Comparison of ENCODE assay signal across 10 mouse cellular contexts in genomic region chr9:53786561-53787407, GRCm38 (mm10). TPM values are rescaled to one million over a fixed set of nuclear protein-coding genes. Genes with fewer than 3 reads are reported as not detected.
A peak's percentile ranks its signal among the peaks of the same experiment; 100 is the strongest.
DNase-seq lines count a peak whose midpoint lies in the region; ATAC-seq and TF ChIP-seq lines count a peak whose summit lies in the region.
"Had no signal": no experiment of that assay in that cellular context is flagged by ENCODE, and none has a peak within 500 bp of the region (broad histone marks: within the 10 kb centered on the region; RNA-seq: fewer than 3 reads in every experiment).

No protein-coding gene starts in this region.

- H3K27ac ChIP-seq in lung, postnatal 0 days (ENCODE audit: low read length), result no peak overlapping the region
- no peak overlapping the region for H3K27ac ChIP-seq in limb, embryonic 14.5 days (replicated peaks; ENCODE audit: low read depth, low read length)
- H3K27ac ChIP-seq in forebrain, embryonic 15.5 days (replicated peaks), result no peak overlapping the region

- no peaks in the 10 kb centered on the region for H3K27me3 ChIP-seq in lung, postnatal 0 days (replicated peaks; ENCODE audit: insufficient read depth, low read length)
- H3K27me3 ChIP-seq in limb, embryonic 14.5 days (ENCODE audit: control insufficient read depth, insufficient read depth, low read length), result no peaks in the 10 kb centered on the region
- no peaks in the 10 kb centered on the region for H3K27me3 ChIP-seq in forebrain, embryonic 15.5 days

- no peaks in the 10 kb centered on the region for H3K4me1 ChIP-seq in lung, postnatal 0 days (ENCODE audit: insufficient read depth, low read depth, low read length)
- no peaks in the 10 kb centered on the region for H3K4me1 ChIP-seq in lung, adult 2 months (ENCODE audit: control insufficient read depth, insufficient read depth, low read length)
- H3K4me1 ChIP-seq in limb, embryonic 14.5 days (ENCODE audit: control insufficient read depth, insufficient read depth, low read length), result peaks cover 6% of the 10 kb centered on the region; the same call in 1 of the 2 replicates
- no peaks in the 10 kb centered on the region for H3K4me1 ChIP-seq in forebrain, embryonic 15.5 days

- peak; percentile 24 for DNase-seq in lung, postnatal 0 days (ENCODE audit: low spot score)
- DNase-seq in lung, adult 2 months, result no peak
- peak; percentile 23 for DNase-seq in limb, embryonic 14.5 days (ENCODE audit: low spot score)
- DNase-seq in thymus, postnatal 36 days, result peak; percentile 34 to 38
- no peak for DNase-seq in frontal cortex, adult 2 months (ENCODE audit: extremely low spot score in 1 of 2, low spot score in 1 of 2)
- DNase-seq: cerebellum, adult 9-11 months; lung, adult 18-20 months had no signal

- WGBS in lung, postnatal 0 days, result 70% methylated on average over 16 of the region's 16 CpGs
- 59% methylated on average over 16 of the region's 16 CpGs for WGBS in lung, adult 2 months
- 36% methylated on average over 16 of the region's 16 CpGs for WGBS in limb, embryonic 14.5 days
- 83% methylated on average over 16 of the region's 16 CpGs for WGBS in forebrain, embryonic 15.5 days

- no peak for TF ChIP-seq EP300 in lung, postnatal 0 days (IDR thresholded peaks at IDR 0.05)

- no peak overlapping the region for H3K4me3 ChIP-seq in lung, postnatal 0 days (ENCODE audit: low read depth, low read length)
- H3K4me3 ChIP-seq in lung, adult 2 months (replicated peaks; ENCODE audit: extremely low read depth, low read depth, low read length), result no peak overlapping the region
- H3K4me3 ChIP-seq in limb, embryonic 14.5 days (replicated peaks; ENCODE audit: low read length), result no peak overlapping the region
- H3K4me3 ChIP-seq in forebrain, embryonic 15.5 days, result no peak overlapping the region

- H3K9me3 ChIP-seq in lung, postnatal 0 days (ENCODE audit: low read length), result no peaks in the 10 kb centered on the region
- no peaks in the 10 kb centered on the region for H3K9me3 ChIP-seq in limb, embryonic 14.5 days (ENCODE audit: control insufficient read depth, low read length)
- no peaks in the 10 kb centered on the region for H3K9me3 ChIP-seq in forebrain, embryonic 15.5 days

- TF ChIP-seq POLR2A in lung, adult 2 months (IDR thresholded peaks at IDR 0.05; ENCODE audit: borderline replicate concordance, extremely low read depth, low read depth, low read length), result no peak
- no peak for TF ChIP-seq POLR2A in limb, embryonic 14.5 days (IDR thresholded peaks at IDR 0.05; ENCODE audit: borderline replicate concordance, extremely low read depth, insufficient read depth, insufficient read length)

- TF ChIP-seq CTCF in lung, postnatal 0 days (IDR thresholded peaks at IDR 0.05), result no peak
- TF ChIP-seq CTCF in lung, adult 2 months (IDR thresholded peaks at IDR 0.05; ENCODE audit: insufficient read depth, low read length), result no peak

- H3K36me3 ChIP-seq in lung, postnatal 0 days (ENCODE audit: insufficient read depth, low read length), result no peaks in the 10 kb centered on the region
- no peaks in the 10 kb centered on the region for H3K36me3 ChIP-seq in limb, embryonic 14.5 days (ENCODE audit: control insufficient read depth, insufficient read depth, low read length)
- no peaks in the 10 kb centered on the region for H3K36me3 ChIP-seq in forebrain, embryonic 15.5 days

- no peak for ATAC-seq in lung, postnatal 0 days
- peak; percentile 69 for ATAC-seq in activated CD4-positive, CD25-positive, alpha-beta regulatory T cell, adult 4 months
- peak; percentile 53; the same call in 1 of the 2 replicates for ATAC-seq in limb, embryonic 14.5 days (ENCODE audit: low FRiP score, low read depth)
- ATAC-seq in forebrain, embryonic 15.5 days (replicated peaks), result no peak
- ATAC-seq: hindbrain, embryonic 16.5 days had no signal

- no peak overlapping the region for H3K4me2 ChIP-seq in lung, postnatal 0 days (replicated peaks; ENCODE audit: low read depth, low read length)
- H3K4me2 ChIP-seq in limb, embryonic 14.5 days (replicated peaks; ENCODE audit: low read depth, low read length, severe bottlenecking), result no peak overlapping the region
- H3K4me2 ChIP-seq in forebrain, embryonic 15.5 days (replicated peaks), result no peak overlapping the region

- no peak overlapping the region for H3K9ac ChIP-seq in lung, postnatal 0 days (replicated peaks; ENCODE audit: low read depth)
- no peak overlapping the region for H3K9ac ChIP-seq in limb, embryonic 14.5 days (ENCODE audit: low read depth, low read length, severe bottlenecking)
- no peak overlapping the region for H3K9ac ChIP-seq in forebrain, embryonic 15.5 days (replicated peaks)

RNA-seq across cellular contexts. Expression of gene Slc35f2, which starts 15.4 kb away (rescaled TPM):
- polyA plus RNA-seq in lung, postnatal 0 days (2015; fragmentation: Nextera tagmentation; extraction: Ambion mirVana), result 1.2 TPM in 2 replicates
- 0.19 and 0.65 TPM in 2 replicates for polyA plus RNA-seq in lung, adult 2 months (2012; rRNA removed)
- polyA plus RNA-seq in activated CD4-positive, CD25-positive, alpha-beta regulatory T cell, adult 4 months (2017; shearing (Covaris generic)), result 10 to 100 TPM in 1 of 2 experiments, 1 to 10 TPM in 1; 6.7 to 10.9 TPM
- polyA plus RNA-seq in limb, embryonic 14.5 days (2012; rRNA removed), result 3.5 and 4.1 TPM in 2 replicates
- polyA plus RNA-seq in limb, embryonic 14.5 days (2014; fragmentation: Nextera tagmentation; extraction: Ambion mirVana), result 4.1 and 4.5 TPM in 2 replicates
- 9.0 and 9.7 TPM in 2 replicates for polyA plus RNA-seq in forebrain, embryonic 15.5 days (2015; fragmentation: Nextera tagmentation; extraction: Ambion mirVana)
- polyA plus RNA-seq in frontal cortex, adult 2 months (2012; rRNA removed), result 6.0 and 7.1 TPM in 2 replicates

Comparison
In these comparisons a context has a peak if more than half of its experiments do, and no peak if none do; other contexts are left out.
1. DNase-seq: peak in lung, postnatal 0 days (single experiment), limb, embryonic 14.5 days (single experiment) and thymus, postnatal 36 days (2 of 2); none in lung, adult 2 months (single experiment) and frontal cortex, adult 2 months (0 of 2).
2. ATAC-seq: peak in activated CD4-positive, CD25-positive, alpha-beta regulatory T cell, adult 4 months (single experiment) and limb, embryonic 14.5 days (single experiment); none in lung, postnatal 0 days (single experiment) and forebrain, embryonic 15.5 days (single experiment).